Mouse (Mus musculus): ENCODE results near the gene Prmt7.
A peak's percentile ranks its signal among the peaks of the same experiment; 100 is the strongest.

Prmt7 gene

GRCm38 (mm10) chr8:106219620-106220019 lies 8.9 kb downstream of the Prmt7 start:
- no peak for DNase-seq (ENCODE audit: low spot score in 2 of 2)

GRCm38 (mm10) chr8:106226589-106226988 lies 15.9 kb downstream of the Prmt7 start:
- no peak for DNase-seq (ENCODE audit: low spot score in 2 of 2)

- no peak for DNase-seq (ENCODE audit: low spot score in 2 of 2)
Observed at GRCm38 (mm10) chr8:106231536-106231935, 20.8 kb downstream of the Prmt7 start.

GRCm38 (mm10) chr8:106232751-106233150 lies 22.0 kb downstream of the Prmt7 start:
- DNase-seq (ENCODE audit: low spot score in 2 of 2) = no peak

GRCm38 (mm10) chr8:106234567-106235261 lies 24.0 kb downstream of the Prmt7 start:
- DNase-seq (ENCODE audit: low spot score in 2 of 2) = no peak

- no peak for DNase-seq (ENCODE audit: low spot score in 2 of 2)
Observed at GRCm38 (mm10) chr8:106237106-106237505, 26.4 kb downstream of the Prmt7 start.

- DNase-seq (ENCODE audit: low spot score in 2 of 2) = peak in 1 of 2 experiments; percentile 14
Observed at GRCm38 (mm10) chr8:106250186-106250585, 39.5 kb downstream of the Prmt7 start.

- no peak for DNase-seq (ENCODE audit: low spot score in 2 of 2)
Observed at GRCm38 (mm10) chr8:106258169-106258568, 47.4 kb downstream of the Prmt7 start.

GRCm38 (mm10) chr8:106259579-106260255 lies 49.0 kb downstream of the Prmt7 start:
- DNase-seq (ENCODE audit: low spot score in 2 of 2) = no peak

GRCm38 (mm10) chr8:106260894-106261293 lies 50.2 kb downstream of the Prmt7 start:
- no peak for DNase-seq (ENCODE audit: low spot score in 2 of 2)

- no peak for DNase-seq (ENCODE audit: low spot score in 2 of 2)
Observed at GRCm38 (mm10) chr8:106262343-106262742, 51.6 kb downstream of the Prmt7 start.

GRCm38 (mm10) chr8:106263928-106264327 lies 53.2 kb downstream of the Prmt7 start:
- DNase-seq (ENCODE audit: low spot score in 2 of 2) = no peak

GRCm38 (mm10) chr8:106265398-106265797 lies 54.7 kb downstream of the Prmt7 start:
- DNase-seq (ENCODE audit: low spot score in 2 of 2) = no peak

- DNase-seq (ENCODE audit: low spot score in 2 of 2) = no peak
Observed at GRCm38 (mm10) chr8:106268710-106269346, 58.1 kb downstream of the Prmt7 start.

- peak; percentile 61 to 63 for DNase-seq (ENCODE audit: low spot score in 2 of 2)
Observed at GRCm38 (mm10) chr8:106270804-106271203, 60.1 kb downstream of the Prmt7 start.

- DNase-seq (ENCODE audit: low spot score in 2 of 2) = no peak
Observed at GRCm38 (mm10) chr8:106271378-106271777, 60.6 kb downstream of the Prmt7 start.

GRCm38 (mm10) chr8:106273468-106273867 lies 62.7 kb downstream of the Prmt7 start:
- DNase-seq (ENCODE audit: low spot score in 2 of 2) = no peak

GRCm38 (mm10) chr8:106276709-106277317 lies 66.1 kb downstream of the Prmt7 start:
- no peak for DNase-seq (ENCODE audit: low spot score in 2 of 2)

- no peak for DNase-seq (ENCODE audit: low spot score in 2 of 2)
Observed at GRCm38 (mm10) chr8:106278367-106279042, 67.8 kb downstream of the Prmt7 start.

- no peak for DNase-seq (ENCODE audit: low spot score in 2 of 2)
Observed at GRCm38 (mm10) chr8:106280154-106280553, 69.4 kb downstream of the Prmt7 start.

- no peak for DNase-seq (ENCODE audit: low spot score in 2 of 2)
Observed at GRCm38 (mm10) chr8:106280844-106281243, 70.1 kb downstream of the Prmt7 start.

GRCm38 (mm10) chr8:106287445-106287844 lies 76.7 kb downstream of the Prmt7 start:
- DNase-seq (ENCODE audit: low spot score in 2 of 2) = no peak

Data from frontal cortex, postnatal 14 days (tissue).